Mouse (Mus musculus): ENCODE data around the gene Syt16. TPM values are rescaled to one million over a fixed set of nuclear protein-coding genes. Genes with fewer than 3 reads are reported as not detected.

Syt16 gene
- not detected in 2 replicates for polyA plus RNA-seq (2012; ENCODE audit: low replicate concordance)

GRCm38 (mm10) chr12:73997297-73998127 lies at the start of gene Syt16:
TSS of gene Syt16 (plus strand) at chr12:73997661.

GRCm38 (mm10) chr12:73964291-73965281 lies 32.9 kb upstream of the Syt16 start, which contains the start of gene Snapc1:
TSS of gene Snapc1 (plus strand) at chr12:73964481.

GRCm38 (mm10) chr12:74316344-74316973 lies 319.0 kb downstream of the Syt16 start, which contains the start of gene Gm11042:
TSS of gene Gm11042 (minus strand) at chr12:74316394.

Other genes starting within 250 kb of the Syt16 start
- gene Hif1a, start 96.3 kb upstream of the Syt16 start, polyA plus RNA-seq (2012; ENCODE audit: low replicate concordance): 12.3 and 36.4 TPM in 2 replicates
- not detected in 2 replicates for gene Gm49321, start 60.0 kb upstream of the Syt16 start, polyA plus RNA-seq (2012; ENCODE audit: low replicate concordance)
- gene Snapc1, start 33.2 kb upstream of the Syt16 start, polyA plus RNA-seq (2012; ENCODE audit: low replicate concordance): 10.0 and 18.0 TPM in 2 replicates